Mouse (Mus musculus) CD4-positive helper T cell, adult 2 months (primary cell): Measurements from ENCODE around the gene Crebzf.
A peak's percentile ranks its signal among the peaks of the same experiment; 100 is the strongest.

Experiments used
- DNase-seq: peaks from one replicate; pipeline ENCODE4 v3.0.0-alpha.2; 2012; ENCODE audit warnings: low read depth, missing footprints, low spot score

Gene Crebzf

DNA sequence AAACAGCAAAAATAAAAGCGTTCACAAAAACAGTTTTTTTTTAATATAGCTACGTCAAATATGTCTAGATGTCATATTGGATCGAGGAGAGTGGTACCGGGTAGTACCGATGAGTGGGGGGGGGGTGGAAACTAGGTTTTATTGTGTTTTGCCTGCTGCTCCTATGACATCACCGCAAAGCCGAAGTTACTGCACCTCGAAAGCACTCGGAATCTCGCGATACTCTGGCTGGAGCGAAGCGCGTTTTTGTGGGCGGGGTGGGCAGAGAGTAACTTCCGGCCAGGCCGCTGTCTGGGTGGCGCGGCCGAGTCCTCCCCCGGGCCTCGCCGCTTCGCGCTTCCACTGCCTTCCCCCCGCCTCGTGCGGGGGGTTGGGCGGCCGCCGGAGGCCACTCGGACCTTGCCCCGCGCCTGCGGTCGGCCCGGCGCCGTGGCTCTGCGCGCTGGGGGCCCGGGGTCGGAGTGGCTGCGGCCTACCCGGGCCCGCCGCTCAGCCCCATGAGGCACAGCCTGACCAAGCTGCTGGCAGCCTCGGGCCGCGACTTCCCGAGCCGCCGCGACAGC, at the start of gene Crebzf:
TSS of gene Crebzf (plus strand) at position 212 of the 563 bp plus-strand sequence.
- peak; percentile 98 for DNase-seq

DNA sequence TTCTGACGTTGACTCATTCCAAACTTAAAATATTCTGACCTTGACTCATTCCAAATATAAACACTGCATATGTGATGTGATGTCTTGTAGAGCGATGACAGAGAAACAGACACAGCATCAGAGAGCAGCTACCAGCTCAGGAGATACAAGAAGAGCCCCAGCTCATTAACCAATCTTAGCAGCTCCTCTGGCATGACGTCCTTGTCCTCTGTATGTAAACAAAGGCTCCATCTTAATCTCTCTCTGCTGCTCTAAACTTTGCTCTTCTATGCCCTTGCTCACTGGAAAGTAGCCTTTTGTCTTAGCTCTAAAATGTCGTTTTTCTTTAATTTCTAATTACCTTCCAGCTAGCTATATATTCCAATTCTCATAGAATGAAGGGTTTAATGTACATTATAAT, 47.5 kb upstream of the Crebzf start:
- no peak for DNase-seq

DNA sequence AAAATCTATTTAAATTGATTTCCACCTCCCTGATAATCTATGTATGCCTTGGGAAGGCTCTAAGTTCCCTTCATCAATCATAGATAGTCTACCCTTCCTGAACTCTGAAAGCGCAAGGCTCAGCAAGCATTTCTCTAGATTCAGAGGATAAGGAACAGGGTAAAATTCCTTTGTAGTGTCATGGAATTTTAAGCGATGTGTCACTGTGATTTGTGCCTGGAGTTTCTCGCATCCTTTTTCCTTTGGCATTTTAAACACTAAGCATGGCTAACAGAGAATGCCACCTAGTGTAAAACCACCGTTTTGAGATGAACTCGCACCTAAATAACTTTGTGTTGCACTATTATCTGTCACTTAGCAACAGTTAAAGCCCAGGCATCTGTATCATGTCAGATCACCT, 46.6 kb upstream of the Crebzf start:
- DNase-seq = no peak

DNA sequence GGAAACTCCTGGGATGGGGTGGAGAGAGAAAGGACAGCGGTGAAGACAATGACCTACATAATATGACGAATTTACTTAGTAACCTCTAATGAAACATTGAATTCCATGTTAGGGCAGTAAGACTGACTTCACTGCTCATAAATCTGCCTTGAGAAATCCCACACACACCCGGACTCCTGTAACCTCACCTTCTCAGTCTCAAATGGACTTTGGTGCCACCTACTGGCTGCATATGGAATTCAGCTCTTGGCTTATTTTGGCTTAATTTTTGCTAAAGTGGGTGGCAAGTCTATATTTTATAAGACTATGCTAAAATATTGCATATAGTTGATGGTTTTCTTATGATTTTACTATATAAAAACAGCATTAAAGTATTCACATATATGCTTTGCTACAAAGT, 32.6 kb upstream of the Crebzf start:
- DNase-seq = peak; percentile 68

DNA sequence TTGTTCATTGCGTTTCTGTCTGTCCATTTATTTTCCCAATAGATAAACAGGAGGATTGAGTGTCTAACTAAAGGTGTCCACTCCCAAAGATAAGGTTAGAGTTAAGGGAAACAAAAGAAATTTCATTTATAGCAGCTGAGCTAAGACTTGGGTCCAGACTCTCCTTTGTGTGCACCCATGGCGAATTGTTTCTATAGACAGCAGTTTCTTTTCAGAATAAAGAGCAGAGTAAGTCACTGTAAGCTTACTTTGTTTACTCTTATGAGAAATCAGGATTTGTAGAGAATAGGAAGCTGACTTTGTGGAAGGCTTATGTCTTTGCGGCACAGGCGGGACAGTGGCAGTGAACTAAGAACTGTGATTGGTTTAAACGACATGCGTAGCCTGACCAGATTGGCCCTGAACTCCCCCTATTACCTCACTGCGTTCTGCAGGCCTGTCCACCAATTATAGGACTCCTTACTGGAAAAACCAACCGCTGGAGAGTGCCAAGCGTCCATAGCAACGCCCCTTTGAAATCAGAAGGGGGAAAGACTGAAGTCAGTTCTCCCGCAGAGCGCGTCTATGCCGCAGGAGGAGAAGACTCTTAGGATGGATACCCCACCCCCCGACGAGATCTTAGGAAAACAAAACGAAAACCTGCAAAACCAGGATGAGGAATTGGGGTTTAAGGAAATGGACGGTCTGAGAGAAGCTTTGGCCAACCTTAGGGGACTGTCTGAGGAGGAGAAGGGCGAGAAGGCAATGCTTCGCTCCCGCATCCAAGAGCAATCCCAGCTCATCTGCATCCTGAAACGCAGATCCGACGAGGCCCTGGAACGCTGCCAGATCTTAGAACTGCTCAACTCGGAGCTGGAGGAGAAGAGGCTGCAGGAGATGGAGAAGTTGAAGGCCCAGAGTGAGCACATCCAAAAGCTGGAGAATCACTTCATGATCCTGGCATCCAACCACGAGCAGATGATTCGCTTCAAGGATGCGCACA, 16.2 kb upstream of the Crebzf start, which contains the start of gene Ccdc89:
TSS of gene Ccdc89 (plus strand) at position 558 of the 982 bp plus-strand sequence.
- peak; percentile 55 for DNase-seq

DNA sequence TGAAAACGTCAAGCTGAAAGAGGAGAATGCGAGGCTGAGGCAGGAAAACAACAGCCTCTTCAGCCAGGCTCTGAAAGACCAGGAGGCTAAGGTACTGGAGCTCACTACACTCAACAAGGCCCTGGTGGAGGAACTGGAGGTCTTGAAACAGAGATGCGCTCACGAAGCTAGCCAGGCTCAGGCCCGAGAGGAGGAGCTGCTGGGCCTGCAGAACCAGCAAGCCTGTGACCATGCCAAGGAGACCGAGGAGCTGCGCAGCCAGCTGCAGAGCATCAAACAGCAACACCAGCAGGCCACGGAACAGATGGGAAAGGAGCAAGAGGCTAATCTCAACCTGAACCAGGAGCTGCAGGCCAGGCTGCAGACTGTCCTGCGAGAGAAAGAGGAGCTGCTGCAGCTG, 15.5 kb upstream of the Crebzf start:
- DNase-seq = no peak

DNA sequence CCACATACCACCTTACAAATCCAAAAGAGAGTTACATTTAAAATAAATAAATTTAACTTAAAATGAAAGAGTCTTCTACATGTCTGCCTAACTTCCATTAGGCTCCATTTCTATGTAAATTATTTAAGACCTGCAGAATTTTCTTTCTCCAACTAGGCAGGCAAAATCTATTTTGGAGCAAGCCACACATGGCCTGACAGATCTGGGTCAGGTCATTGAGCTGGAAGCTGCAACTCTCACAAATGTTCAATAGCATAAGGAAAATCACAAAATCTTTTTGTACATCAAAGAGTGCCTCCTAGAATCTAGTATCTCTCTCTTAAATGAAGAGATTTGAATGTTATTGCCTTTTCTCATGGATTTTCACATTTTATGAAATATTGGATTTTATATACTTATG, 10.3 kb upstream of the Crebzf start:
- no peak for DNase-seq

DNA sequence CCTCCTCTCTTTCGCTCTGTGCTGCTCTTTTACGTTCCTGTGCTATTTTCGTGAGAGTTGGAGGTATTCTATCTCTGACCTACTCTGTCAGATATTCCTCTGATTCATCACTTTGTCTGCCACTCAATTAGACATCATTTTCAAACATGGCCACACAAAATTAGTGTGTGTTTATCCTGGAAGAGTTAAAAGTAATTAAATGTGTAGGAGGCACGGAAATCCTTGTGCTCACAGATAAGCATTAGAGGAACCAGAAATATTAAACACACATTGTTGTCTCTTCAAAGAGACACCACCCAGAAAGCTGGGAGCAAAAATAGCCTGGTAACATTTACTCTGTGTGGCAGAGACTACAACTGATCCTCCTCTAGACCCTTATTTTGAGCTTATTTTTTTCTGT, 2.5 kb upstream of the Crebzf start:
- no peak for DNase-seq

DNA sequence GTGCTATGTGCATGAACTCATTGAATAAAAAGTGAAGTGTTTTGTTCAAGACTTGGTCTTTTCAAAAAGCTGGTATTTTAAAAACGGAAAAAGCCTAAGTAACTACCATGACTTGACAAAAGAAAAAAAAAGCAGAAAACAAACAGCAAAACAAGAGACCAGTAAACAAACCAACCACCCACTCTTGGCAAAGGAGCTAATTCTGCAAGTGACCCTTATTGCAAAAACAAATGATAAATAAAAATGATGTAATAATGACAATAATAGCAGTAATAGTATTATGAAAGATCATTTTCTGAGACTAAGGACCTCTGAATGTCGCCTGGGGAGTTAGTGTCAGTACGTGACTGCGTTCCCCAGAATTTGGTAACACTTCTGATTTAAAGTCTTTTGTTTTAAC, 459 bp upstream of the Crebzf start:
- DNase-seq = no peak

DNA sequence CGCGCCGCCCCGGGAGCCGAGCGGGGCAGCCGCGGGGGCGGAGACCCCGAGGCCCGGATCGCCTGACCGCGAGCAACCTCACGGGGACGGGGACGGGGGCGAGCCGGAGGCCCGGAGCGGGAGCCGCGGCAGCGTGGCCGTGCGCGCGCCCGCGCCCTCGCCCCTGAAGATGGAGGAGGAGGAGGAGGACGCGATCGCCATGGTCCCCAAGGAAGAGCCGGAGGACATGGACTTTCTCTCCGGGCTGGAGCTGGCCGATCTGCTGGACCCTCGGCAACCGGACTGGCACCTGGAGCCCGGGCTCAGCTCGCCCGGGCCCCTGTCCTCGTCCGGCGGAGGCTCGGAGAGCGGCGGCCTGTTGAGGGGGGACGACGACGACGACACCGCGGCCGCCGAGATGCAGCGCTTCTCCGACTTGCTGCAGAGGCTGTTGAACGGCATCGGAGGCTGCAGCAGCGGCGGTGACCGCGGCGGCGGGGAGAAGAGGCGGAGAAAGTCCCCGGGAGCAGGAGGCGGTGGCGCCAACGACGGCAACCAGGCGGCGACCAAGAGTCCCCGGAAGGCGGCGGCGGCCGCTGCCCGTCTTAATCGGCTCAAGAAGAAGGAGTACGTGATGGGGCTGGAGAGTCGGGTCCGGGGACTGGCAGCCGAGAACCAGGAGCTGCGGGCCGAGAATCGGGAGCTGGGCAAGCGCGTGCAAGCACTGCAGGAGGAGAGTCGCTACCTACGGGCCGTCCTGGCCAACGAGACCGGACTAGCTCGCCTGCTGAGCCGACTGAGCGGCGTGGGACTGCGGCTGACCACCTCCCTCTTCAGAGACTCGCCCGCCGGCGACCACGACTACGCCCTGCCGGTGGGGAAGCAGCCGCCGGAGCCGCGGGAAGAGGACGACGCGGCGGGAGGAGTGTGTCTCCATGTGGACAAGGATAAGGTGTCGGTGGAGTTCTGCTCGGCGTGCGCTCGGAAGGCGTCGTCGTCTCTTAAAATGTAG, 867 bp downstream of the Crebzf start:
- peak; percentile 85 for DNase-seq

DNA sequence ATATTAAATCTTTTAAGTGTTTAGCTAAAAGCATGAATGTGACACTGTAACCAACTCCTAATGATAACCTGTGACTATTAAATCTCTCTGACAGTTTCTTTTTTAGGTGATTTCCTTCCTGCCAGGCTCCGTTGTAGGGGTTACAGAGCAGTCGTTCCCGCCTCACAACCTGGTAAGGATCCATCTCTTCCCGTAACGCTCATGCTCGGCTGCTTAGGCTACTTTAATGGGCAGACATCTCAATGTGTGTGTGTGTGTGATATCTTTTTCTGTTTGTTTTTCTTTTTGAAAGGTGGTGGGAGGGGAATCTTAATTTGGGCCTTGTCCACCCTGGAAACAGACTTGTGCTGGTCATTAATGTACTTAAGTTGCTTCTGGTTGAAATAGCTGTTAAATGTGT, 1.7 kb downstream of the Crebzf start:
- DNase-seq = peak; percentile 33

DNA sequence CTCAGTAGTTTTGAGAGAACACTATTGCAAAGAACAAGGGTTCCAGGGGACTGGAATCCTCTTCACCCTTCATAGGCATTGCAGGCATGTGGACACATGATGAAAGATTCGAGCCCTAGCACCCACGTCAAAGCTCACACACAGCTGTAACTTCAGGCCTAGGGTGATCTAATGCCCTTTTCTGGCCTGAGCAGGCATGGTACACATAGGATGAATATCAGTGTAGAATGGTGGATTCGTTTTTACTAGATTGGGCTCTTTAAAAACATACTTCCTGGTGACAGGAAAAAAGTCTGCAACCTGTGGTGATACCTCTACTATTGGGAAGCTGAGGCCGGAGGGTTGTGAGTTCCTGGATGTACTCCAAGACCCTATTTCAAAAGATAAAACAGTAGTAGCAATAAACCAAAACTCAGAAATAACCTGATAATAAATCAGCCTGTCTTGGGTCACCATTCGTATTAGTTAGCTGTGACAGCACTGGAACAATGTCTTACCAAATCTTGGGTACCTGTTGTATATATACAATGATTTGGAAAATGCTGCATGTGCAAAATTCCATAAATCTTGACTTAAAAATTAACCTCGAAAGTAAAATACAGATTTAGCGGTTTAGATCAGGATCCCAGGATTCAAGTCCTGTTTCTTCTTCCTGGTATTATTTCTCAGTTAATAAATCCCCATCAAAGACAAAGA, 13.8 kb downstream of the Crebzf start:
- peak; percentile 17 for DNase-seq

DNA sequence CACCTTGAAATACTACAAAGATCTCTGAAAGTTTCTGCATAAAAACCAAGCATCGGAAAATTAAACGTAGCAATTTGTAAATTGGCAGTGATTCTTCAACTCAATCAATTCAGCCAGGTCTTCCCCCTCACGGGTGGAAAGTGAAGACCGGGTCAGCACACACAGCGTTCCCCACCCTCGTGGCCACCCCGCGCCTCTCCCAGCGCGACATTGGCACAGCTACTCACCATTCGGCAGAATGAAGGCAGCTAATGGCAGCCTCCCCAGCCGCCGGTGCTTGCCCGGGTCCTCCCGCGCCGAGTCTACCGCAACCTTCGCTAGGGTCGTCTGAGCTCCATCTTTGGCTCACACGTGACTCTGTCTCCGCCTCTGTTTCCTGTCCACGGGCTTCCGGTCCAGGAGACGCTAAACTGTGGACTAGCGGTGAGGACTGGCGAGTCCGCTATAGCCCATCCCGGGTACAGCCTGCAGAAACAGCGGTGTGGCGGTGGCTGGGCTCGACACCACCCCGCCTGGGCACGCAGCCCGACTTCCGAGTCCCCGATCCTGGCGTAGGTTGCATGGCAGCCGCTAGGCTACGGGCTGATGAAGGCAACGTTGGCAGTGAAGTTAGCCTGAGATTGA, 14.4 kb downstream of the Crebzf start, which contains the start of gene Tmem126a:
TSS of gene Tmem126a (minus strand) at position 385 of the 624 bp plus-strand sequence.
- DNase-seq = peak; percentile 84

DNA sequence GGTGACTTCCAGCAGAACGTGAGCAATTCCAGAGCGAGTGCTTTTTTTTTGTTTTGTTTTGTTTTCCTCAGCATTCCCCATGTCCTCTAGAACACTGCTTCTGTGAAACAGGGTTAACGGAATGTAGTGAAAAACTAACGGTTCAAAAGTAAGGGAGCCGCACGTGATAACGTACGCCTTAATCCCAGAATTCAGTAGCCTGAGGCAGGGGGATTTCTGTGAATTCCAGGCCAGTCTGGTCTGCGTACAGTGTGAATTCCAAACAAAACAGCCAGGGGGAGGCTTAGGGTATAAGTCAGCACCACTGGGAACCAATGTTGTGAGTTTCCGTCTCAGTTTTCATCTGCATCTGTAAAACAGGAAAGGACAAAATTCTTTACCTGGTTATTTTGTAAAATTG, 15.0 kb downstream of the Crebzf start:
- DNase-seq = no peak

DNA sequence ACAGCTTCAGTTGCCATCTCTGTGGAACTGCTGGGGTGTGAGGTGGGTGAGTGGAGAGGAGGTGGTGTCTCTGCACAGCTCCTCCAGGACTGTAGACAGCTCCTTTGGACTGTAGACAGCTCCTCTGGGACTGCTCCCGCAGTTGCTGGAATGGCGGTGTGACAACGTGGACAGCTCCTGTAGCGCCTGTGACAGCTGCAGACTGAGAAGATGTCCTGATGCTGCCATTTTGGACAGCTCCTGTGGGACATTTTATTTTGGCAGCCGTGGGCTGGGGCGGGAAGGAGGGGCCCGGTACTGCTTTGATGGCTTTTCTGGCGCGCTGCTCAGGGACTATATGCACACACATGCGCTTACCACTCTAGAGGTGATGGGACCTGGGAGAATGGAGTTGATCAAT, 17.8 kb downstream of the Crebzf start:
- no peak for DNase-seq

DNA sequence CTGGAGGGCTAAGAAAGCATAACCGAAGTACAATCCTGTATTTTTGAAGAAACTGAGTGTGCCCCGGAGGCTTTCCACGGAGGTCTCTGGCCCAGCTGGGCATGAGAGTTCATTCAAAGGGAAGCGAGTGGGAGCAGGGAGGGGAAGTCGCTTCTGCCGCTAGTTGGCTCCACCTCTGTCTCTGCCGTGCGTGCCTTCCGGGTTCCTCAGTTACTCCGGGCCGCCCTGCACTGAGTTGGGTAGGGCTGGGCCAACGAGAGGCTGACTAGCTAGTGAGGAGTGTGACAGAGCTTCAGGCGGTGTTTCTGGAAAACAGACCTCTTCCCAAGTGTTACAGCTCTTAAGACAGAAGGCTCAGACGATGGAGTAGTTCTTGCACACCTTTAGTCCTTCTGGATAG, 18.4 kb downstream of the Crebzf start:
- DNase-seq = peak; percentile 49

DNA sequence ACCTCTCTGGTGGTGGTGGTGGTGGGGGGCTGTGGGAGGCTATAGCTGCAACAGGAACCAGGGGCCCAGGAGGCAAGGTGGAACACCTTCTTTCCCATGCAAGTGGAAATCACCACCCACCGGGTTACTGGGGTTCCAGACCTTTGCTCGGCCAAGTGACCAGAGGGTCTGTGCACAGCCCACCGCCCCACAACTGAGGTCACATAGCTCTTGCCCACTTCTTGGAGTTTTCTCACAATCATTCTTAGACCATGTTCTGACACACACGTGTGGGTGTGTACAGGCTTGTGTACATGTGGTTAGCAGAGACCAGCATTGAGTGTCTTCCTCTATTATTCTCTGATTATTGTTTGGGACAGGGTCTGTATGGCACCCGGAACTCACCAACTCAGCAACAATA, 18.9 kb downstream of the Crebzf start:
- DNase-seq = no peak

DNA sequence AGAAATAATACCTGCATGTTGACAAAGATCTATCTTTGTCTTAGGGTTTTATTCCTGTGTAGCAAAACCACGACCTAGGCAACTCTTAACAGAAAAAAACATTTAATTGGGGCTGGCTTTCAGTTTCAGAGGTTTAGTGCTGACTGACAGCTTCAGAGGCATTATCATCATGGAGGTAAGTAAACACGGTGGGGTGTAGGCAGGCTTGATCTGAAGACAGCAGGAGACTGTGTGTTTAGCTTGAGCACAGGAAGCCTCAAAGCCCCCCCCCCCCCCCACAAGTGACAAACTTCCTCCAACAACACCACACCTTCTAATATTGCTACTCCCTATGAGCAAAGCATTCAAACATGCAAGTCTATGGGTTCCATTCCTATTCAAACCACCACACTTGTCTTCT, 31.0 kb downstream of the Crebzf start:
- DNase-seq = peak; percentile 67

DNA sequence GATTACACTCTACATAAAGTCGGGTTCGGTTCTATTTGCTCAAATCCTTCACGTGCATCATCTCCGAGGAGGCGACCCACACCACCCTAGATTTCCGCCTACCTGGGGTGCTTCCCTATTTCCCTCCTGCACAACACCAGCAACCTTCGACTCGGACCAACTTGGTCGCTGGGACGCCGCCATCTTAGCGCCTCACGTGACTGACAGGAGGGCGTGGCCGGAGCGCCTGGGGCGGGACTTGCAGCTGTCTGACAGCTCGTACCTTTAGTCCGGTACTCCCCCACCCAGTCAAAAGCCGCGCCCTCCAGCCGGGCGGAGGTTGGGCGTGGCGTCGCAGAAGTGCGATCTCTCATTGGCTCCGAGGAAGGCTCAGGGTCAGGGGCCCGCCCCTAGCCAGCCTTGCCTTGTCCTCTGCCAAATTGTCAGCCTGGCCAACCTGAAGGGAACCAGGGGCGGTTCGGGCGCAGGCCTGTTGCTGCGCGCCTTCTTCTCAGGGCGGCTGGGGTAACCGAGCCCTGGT, 33.3 kb downstream of the Crebzf start, which contains the start of gene Tmem126b:
TSS of gene Tmem126b (minus strand) at position 209 of the 520 bp plus-strand sequence.
- DNase-seq = peak; percentile 99
